Mouse (Mus musculus) ES-E14 (cell line): ENCODE measurements around the gene Dclk1.

ENCODE experiments used
- CHD2 ChIP-seq: IDR thresholded peaks from 2 replicates; pipeline ENCODE4 v1.6.1; 2014; ENCODE audit warnings: mild to moderate bottlenecking, low read depth, low read length, inconsistent platforms
- HCFC1 ChIP-seq: IDR thresholded peaks from 2 replicates; pipeline ENCODE4 v1.6.1; 2012; ENCODE audit warnings: low read length, inconsistent platforms, borderline replicate concordance; ENCODE audit not compliant: insufficient read depth
- MAFK ChIP-seq: IDR thresholded peaks from 2 replicates; pipeline ENCODE4 v1.6.1; 2014; ENCODE audit warnings: mild to moderate bottlenecking, low read depth, low read length, inconsistent platforms; ENCODE audit not compliant: insufficient read depth
- ZNF384 ChIP-seq: IDR thresholded peaks from 2 replicates; pipeline ENCODE4 v1.6.1; 2012; ENCODE audit warnings: low read depth, low read length, inconsistent platforms

GRCm38 (mm10) chr3:55373689-55374088 is 131.5 kb downstream of the Dclk1 start:
- no peak for TF ChIP-seq CHD2
- no peak for TF ChIP-seq HCFC1
- no peak for TF ChIP-seq MAFK
- TF ChIP-seq ZNF384: no peak
